Mouse (Mus musculus): ENCODE data around the gene Appl1. TPM values are rescaled to one million over a fixed set of nuclear protein-coding genes. Genes with fewer than 3 reads are reported as not detected.

Appl1 gene
- polyA plus RNA-seq, 1 experiment from 2014 or later: 45.9 TPM

- no peak overlapping the region for H3K27ac ChIP-seq (replicated peaks; ENCODE audit: low read depth, low read length)
- no peak for DNase-seq (ENCODE audit: low spot score)
- 88% methylated on average over 3 of the region's 3 CpGs for WGBS
- H3K4me3 ChIP-seq (ENCODE audit: low read depth, low read length): no peak overlapping the region
- no peak overlapping the region for H3K9ac ChIP-seq (replicated peaks; ENCODE audit: low read length)
- ATAC-seq (replicated peaks; ENCODE audit: insufficient number of reproducible peaks, low FRiP score, low TSS enrichment, low read depth): no peak
- H3K4me1 ChIP-seq (ENCODE audit: control insufficient read depth, insufficient read depth, low read length): peaks cover 3% of the 10 kb centered on the region; the same call in 1 of the 2 replicates
- no peak overlapping the region for H3K4me2 ChIP-seq (ENCODE audit: low read depth, low read length)
- no peaks in the 10 kb centered on the region for H3K36me3 ChIP-seq (replicated peaks; ENCODE audit: control insufficient read depth, insufficient read depth, low read depth, low read length)
- H3K9me3 ChIP-seq (replicated peaks; ENCODE audit: control insufficient read depth, low read length): no peaks in the 10 kb centered on the region
- H3K27me3 ChIP-seq (ENCODE audit: control insufficient read depth, insufficient read depth, low read length): no peaks in the 10 kb centered on the region
These were observed 8.8 kb upstream of the Appl1 start for GRCm38 (mm10) chr14:26979808-26980207.

GRCm38 (mm10) chr14:26977500-26977899, 6.5 kb upstream of the Appl1 start:
- no peaks in the 10 kb centered on the region for H3K36me3 ChIP-seq (replicated peaks; ENCODE audit: control insufficient read depth, insufficient read depth, low read depth, low read length)
- no peak overlapping the region for H3K4me2 ChIP-seq (ENCODE audit: low read depth, low read length)
- no peaks in the 10 kb centered on the region for H3K27me3 ChIP-seq (ENCODE audit: control insufficient read depth, insufficient read depth, low read length)
- no peak overlapping the region for H3K4me3 ChIP-seq (ENCODE audit: low read depth, low read length)
- peaks cover 3% of the 10 kb centered on the region; the same call in 1 of the 2 replicates for H3K4me1 ChIP-seq (ENCODE audit: control insufficient read depth, insufficient read depth, low read length)
- WGBS: 42% methylated on average over 2 of the region's 2 CpGs
- H3K27ac ChIP-seq (replicated peaks; ENCODE audit: low read depth, low read length): no peak overlapping the region
- no peak for ATAC-seq (replicated peaks; ENCODE audit: insufficient number of reproducible peaks, low FRiP score, low TSS enrichment, low read depth)
- DNase-seq (ENCODE audit: low spot score): peak; percentile 15
- no peak overlapping the region for H3K9ac ChIP-seq (replicated peaks; ENCODE audit: low read length)
- no peaks in the 10 kb centered on the region for H3K9me3 ChIP-seq (replicated peaks; ENCODE audit: control insufficient read depth, low read length)

GRCm38 (mm10) chr14:26976212-26976611, 5.2 kb upstream of the Appl1 start:
- Histone ChIP-seq H3K9me3 (replicated peaks; ENCODE audit: control insufficient read depth, low read length) (no peaks in the 10 kb centered on the region), H3K27ac (replicated peaks; ENCODE audit: low read depth, low read length) (no peak overlapping the region), H3K27me3 (ENCODE audit: control insufficient read depth, insufficient read depth, low read length) (no peaks in the 10 kb centered on the region), H3K4me1 (ENCODE audit: control insufficient read depth, insufficient read depth, low read length) (peaks cover 3% of the 10 kb centered on the region; the same call in 1 of the 2 replicates), H3K4me3 (ENCODE audit: low read depth, low read length) (no peak overlapping the region), H3K36me3 (replicated peaks; ENCODE audit: control insufficient read depth, insufficient read depth, low read depth, low read length) (no peaks in the 10 kb centered on the region), H3K4me2 (ENCODE audit: low read depth, low read length) (no peak overlapping the region), H3K9ac (replicated peaks; ENCODE audit: low read length) (no peak overlapping the region)
- DNase-seq (ENCODE audit: low spot score) (no peak), ATAC-seq (replicated peaks; ENCODE audit: insufficient number of reproducible peaks, low FRiP score, low TSS enrichment, low read depth) (no peak)
- 76% methylated on average over 7 of the region's 7 CpGs for WGBS

DNA sequence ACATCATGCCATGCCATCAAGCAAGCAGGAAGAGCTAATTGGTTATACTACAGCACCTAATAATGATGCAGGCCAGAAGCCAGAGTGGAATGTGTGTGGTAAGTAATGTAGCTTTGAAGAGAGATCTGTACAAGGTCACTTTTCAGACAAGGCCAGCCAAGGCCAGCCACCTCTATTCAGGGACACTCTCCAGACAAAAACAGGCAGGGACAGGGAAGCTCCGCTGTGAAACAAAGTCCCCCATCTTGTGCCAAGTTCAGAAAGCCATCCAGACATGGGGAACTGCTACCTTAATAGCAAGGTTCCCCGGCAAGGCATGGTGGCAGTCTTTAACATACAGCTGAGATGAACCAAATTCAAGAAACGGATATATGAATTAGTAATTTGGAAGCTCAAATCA, 4.5 kb upstream of the Appl1 start:
- Histone ChIP-seq H3K36me3 (replicated peaks; ENCODE audit: control insufficient read depth, insufficient read depth, low read depth, low read length) (no peaks in the 10 kb centered on the region), H3K4me1 (ENCODE audit: control insufficient read depth, insufficient read depth, low read length) (peaks cover 3% of the 10 kb centered on the region; the same call in 1 of the 2 replicates), H3K4me3 (ENCODE audit: low read depth, low read length) (no peak overlapping the region), H3K27ac (replicated peaks; ENCODE audit: low read depth, low read length) (no peak overlapping the region), H3K9ac (replicated peaks; ENCODE audit: low read length) (no peak overlapping the region), H3K27me3 (ENCODE audit: control insufficient read depth, insufficient read depth, low read length) (no peaks in the 10 kb centered on the region), H3K9me3 (replicated peaks; ENCODE audit: control insufficient read depth, low read length) (no peaks in the 10 kb centered on the region), H3K4me2 (ENCODE audit: low read depth, low read length) (no peak overlapping the region)
- DNase-seq (ENCODE audit: low spot score): no peak
- no peak for ATAC-seq (replicated peaks; ENCODE audit: insufficient number of reproducible peaks, low FRiP score, low TSS enrichment, low read depth)
- WGBS: 77% methylated on average over 3 of the region's 3 CpGs

DNA sequence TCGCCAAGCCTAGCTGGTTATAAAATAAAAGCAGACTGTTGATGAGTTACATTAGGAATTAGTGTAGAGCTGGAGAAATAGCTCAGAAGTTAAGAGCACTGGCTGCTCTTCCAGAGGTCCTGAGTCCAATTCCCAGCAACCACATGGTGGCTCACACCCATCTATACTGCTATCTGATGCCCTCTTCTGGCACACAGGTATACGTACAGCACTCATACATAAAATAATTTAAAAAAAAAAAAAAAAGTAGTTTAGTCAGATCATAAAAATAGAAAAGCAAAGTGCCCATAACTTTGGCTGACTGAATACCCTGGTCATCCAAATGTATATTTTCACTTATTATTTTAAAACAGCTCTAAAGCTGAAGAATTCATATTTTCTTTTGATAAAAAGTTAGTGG, 2.1 kb upstream of the Appl1 start:
- H3K27ac ChIP-seq (replicated peaks; ENCODE audit: low read depth, low read length): no peak overlapping the region
- no peak overlapping the region for H3K9ac ChIP-seq (replicated peaks; ENCODE audit: low read length)
- 79% methylated on average over 2 of the region's 2 CpGs for WGBS

DNA sequence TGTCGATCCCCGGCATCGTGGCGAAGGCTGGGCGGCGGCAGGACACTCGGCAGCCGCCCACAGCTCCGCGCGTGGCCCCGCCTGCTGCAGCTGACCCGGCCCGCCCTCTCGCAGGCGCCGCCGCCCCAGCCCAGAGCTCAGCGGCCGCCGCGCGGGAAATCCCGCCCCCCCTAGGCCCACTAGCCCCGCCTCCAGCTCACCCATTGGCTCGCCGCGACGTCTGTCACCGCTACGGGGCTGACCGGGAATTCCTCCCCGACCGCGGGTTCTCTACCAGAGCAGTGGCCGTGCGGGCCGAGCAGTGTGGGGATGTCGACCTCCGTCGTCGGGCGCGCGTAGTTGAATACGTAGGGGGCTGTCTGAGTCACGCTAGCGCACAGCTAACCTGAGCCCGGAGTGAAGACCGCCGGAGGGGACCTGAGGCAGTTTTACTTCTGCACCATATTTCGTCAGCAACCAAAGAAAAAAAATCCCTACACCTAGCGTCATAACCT, 546 bp downstream of the Appl1 start:
- H3K9ac ChIP-seq (replicated peaks; ENCODE audit: low read length): peak overlapping the region; percentile 92
- H3K4me2 ChIP-seq (ENCODE audit: low read depth, low read length): peak overlapping the region; percentile 57
- H3K36me3 ChIP-seq (replicated peaks; ENCODE audit: control insufficient read depth, insufficient read depth, low read depth, low read length): no peaks in the 10 kb centered on the region
- H3K27me3 ChIP-seq (ENCODE audit: control insufficient read depth, insufficient read depth, low read length): no peaks in the 10 kb centered on the region
- ATAC-seq (replicated peaks; ENCODE audit: insufficient number of reproducible peaks, low FRiP score, low TSS enrichment, low read depth) (peak; percentile 99), DNase-seq (ENCODE audit: low spot score) (peak; percentile 97)
- H3K4me3 ChIP-seq (ENCODE audit: low read depth, low read length): peak overlapping the region; percentile 93
- H3K27ac ChIP-seq (replicated peaks; ENCODE audit: low read depth, low read length): peak overlapping the region; percentile 79
- H3K9me3 ChIP-seq (replicated peaks; ENCODE audit: control insufficient read depth, low read length): no peaks in the 10 kb centered on the region
- WGBS: under 1% methylated on average over 40 of the region's 53 CpGs
- no peaks in the 10 kb centered on the region for H3K4me1 ChIP-seq (ENCODE audit: control insufficient read depth, insufficient read depth, low read length)

More for the DNA sequence above, 2.1 kb upstream of the Appl1 start:
- Histone ChIP-seq H3K36me3 (replicated peaks; ENCODE audit: control insufficient read depth, insufficient read depth, low read depth, low read length) (no peaks in the 10 kb centered on the region), H3K4me3 (ENCODE audit: low read depth, low read length) (no peak overlapping the region), H3K9me3 (replicated peaks; ENCODE audit: control insufficient read depth, low read length) (no peaks in the 10 kb centered on the region), H3K4me2 (ENCODE audit: low read depth, low read length) (no peak overlapping the region), H3K27me3 (ENCODE audit: control insufficient read depth, insufficient read depth, low read length) (no peaks in the 10 kb centered on the region), H3K4me1 (ENCODE audit: control insufficient read depth, insufficient read depth, low read length) (peaks cover 3% of the 10 kb centered on the region; the same call in 1 of the 2 replicates)
- DNase-seq (ENCODE audit: low spot score): no peak
- no peak for ATAC-seq (replicated peaks; ENCODE audit: insufficient number of reproducible peaks, low FRiP score, low TSS enrichment, low read depth)

GRCm38 (mm10) chr14:26969856-26970407, 1.1 kb downstream of the Appl1 start:
- peak overlapping the region; percentile 93 for H3K4me3 ChIP-seq (ENCODE audit: low read depth, low read length)
- WGBS: 0% methylated on average over 62 of the region's 62 CpGs

DNA sequence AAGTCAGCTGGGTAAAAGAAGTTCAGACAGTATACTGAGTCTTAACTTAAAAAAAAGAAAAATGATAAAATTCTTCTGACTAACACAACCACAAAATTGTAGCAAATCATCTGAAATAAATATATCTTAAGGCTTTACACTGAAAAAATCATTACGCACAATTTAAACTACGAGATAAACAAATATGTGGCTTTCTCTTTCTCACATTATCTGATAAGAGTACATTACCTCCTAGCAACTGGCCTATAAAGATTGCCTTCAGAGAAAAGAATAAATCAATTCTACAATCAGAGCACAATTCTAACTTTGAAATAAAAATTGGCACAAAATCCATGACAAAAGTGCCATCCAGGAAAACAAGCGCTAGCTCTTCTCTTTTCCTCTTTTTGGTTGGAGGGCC, 1.9 kb downstream of the Appl1 start:
- Histone ChIP-seq H3K4me3 (ENCODE audit: low read depth, low read length) (peak overlapping the region; percentile 93), H3K36me3 (replicated peaks; ENCODE audit: control insufficient read depth, insufficient read depth, low read depth, low read length) (no peaks in the 10 kb centered on the region), H3K9me3 (replicated peaks; ENCODE audit: control insufficient read depth, low read length) (no peaks in the 10 kb centered on the region), H3K27ac (replicated peaks; ENCODE audit: low read depth, low read length) (no peak overlapping the region), H3K9ac (replicated peaks; ENCODE audit: low read length) (peak overlapping the region; percentile 92; the same call in 1 of the 2 replicates), H3K4me1 (ENCODE audit: control insufficient read depth, insufficient read depth, low read length) (no peaks in the 10 kb centered on the region), H3K27me3 (ENCODE audit: control insufficient read depth, insufficient read depth, low read length) (no peaks in the 10 kb centered on the region), H3K4me2 (ENCODE audit: low read depth, low read length) (peak overlapping the region; percentile 57)
- ATAC-seq (replicated peaks; ENCODE audit: insufficient number of reproducible peaks, low FRiP score, low TSS enrichment, low read depth): no peak
- DNase-seq (ENCODE audit: low spot score): no peak
- WGBS: 89% methylated on average over 3 of the region's 3 CpGs

More at GRCm38 (mm10) chr14:26969856-26970407, 1.1 kb downstream of the Appl1 start:
- no peaks in the 10 kb centered on the region for H3K4me1 ChIP-seq (ENCODE audit: control insufficient read depth, insufficient read depth, low read length)
- H3K9ac ChIP-seq (replicated peaks; ENCODE audit: low read length): peak overlapping the region; percentile 92
- DNase-seq (ENCODE audit: low spot score): peak; percentile 72
- peak; percentile 91 for ATAC-seq (replicated peaks; ENCODE audit: insufficient number of reproducible peaks, low FRiP score, low TSS enrichment, low read depth)
- no peaks in the 10 kb centered on the region for H3K9me3 ChIP-seq (replicated peaks; ENCODE audit: control insufficient read depth, low read length)
- no peaks in the 10 kb centered on the region for H3K27me3 ChIP-seq (ENCODE audit: control insufficient read depth, insufficient read depth, low read length)
- no peaks in the 10 kb centered on the region for H3K36me3 ChIP-seq (replicated peaks; ENCODE audit: control insufficient read depth, insufficient read depth, low read depth, low read length)
- peak overlapping the region; percentile 79 for H3K27ac ChIP-seq (replicated peaks; ENCODE audit: low read depth, low read length)
- H3K4me2 ChIP-seq (ENCODE audit: low read depth, low read length): peak overlapping the region; percentile 57
